Mouse (Mus musculus) limb, embryonic 12.5 days (tissue): ENCODE data around the gene Gm12695. TPM values are rescaled to one million over a fixed set of nuclear protein-coding genes. Genes with fewer than 3 reads are reported as not detected.

Experiments
- ATAC-seq: fragments of 200-750 bp; cut with Nextera tagmentation; 2 replicates; pipeline ENCODE4 v1.8.0; 2017; ENCODE audit warnings: low read depth, moderate TSS enrichment; ENCODE audit not compliant: insufficient number of reproducible peaks, insufficient read depth, low FRiP score, low TSS enrichment
- H3K27ac ChIP-seq: fragments of 300-500 bp; sonication (generic); 2 replicates; pipeline ENCODE4 v1.5.1; 2016; ENCODE audit warnings: mild to moderate bottlenecking, moderate library complexity
- H3K27me3 ChIP-seq: fragments of 300-500 bp; sonication (generic); 2 replicates; pipeline ENCODE4 v1.6.1; 2016; ENCODE audit warnings: mild to moderate bottlenecking, moderate library complexity
- H3K36me3 ChIP-seq: fragments of 300-500 bp; sonication (generic); 2 replicates; pipeline ENCODE4 v1.6.1; 2016; ENCODE audit warnings: mild to moderate bottlenecking, moderate library complexity
- H3K4me1 ChIP-seq: fragments of 300-500 bp; sonication (generic); replicated peaks from 2 replicates; pipeline ENCODE4 v1.6.1; 2016
- H3K4me2 ChIP-seq: fragments of 300-500 bp; sonication (generic); 2 replicates; pipeline ENCODE4 v1.6.1; 2016; ENCODE audit warnings: mild to moderate bottlenecking, moderate library complexity
- H3K4me3 ChIP-seq: fragments of 300-500 bp; sonication (generic); replicated peaks from 2 replicates; pipeline ENCODE4 v1.5.1; 2016; ENCODE audit warnings: mild to moderate bottlenecking
- H3K9ac ChIP-seq: fragments of 300-500 bp; sonication (generic); replicated peaks from 2 replicates; pipeline ENCODE4 v1.6.1; 2016; ENCODE audit warnings: mild to moderate bottlenecking, moderate library complexity
- H3K9me3 ChIP-seq: fragments of 300-500 bp; sonication (generic); 2 replicates; pipeline ENCODE4 v1.6.1; 2016; ENCODE audit warnings: mild to moderate bottlenecking, moderate library complexity
- WGBS: fragments of 180-500 bp; shearing (Covaris S2); methylation state at CpG from one replicate; pipeline ENCODE4 v1.1.7; 2016; 5-methylcytosine and 5-hydroxymethylcytosine counted together
- polyA plus RNA-seq: library from polyadenylated mRNA; unstranded; fragments of >200 nt; fragmentation: Nextera tagmentation; extraction: Ambion mirVana; gene quantifications from 2 replicates; pipeline ENCODE4 v1.2.1, GENCODE M21; 2016

Gene Gm12695
- polyA plus RNA-seq, 1 experiment from 2014 or later = not detected

DNA sequence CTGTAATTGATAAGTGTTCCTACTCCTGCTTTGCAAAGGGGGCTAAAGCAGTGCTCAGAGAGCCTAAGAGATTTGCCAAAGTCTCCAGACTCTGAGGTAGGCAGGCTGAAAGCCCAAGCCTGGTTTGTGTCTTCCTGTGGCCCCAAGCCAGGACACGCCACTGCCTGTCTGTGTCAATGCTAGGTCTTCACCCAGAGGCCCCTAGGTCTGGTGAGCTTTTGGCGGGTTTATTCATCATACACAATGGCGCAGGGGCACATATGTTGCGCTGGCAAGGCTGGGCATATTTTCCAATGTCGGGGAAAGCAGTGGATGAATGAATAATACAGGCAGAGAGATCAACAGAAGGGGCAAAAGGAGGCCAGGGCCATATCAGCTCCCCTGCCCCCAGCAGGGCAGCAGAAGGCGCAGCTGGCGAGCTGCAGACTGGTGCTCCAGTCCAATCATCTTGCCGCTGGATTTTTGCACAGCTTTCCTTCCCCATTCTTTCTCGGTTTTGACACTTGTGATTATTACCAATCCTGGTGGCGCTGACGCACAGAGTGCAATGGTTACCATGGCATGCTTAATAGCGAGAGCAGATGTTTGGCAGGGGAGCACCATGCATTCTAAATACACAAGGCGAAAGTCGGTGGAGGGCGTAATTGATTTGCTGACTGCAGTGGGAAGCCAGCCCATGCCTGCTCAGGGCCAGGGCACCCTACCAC lies 87.3 kb downstream of the Gm12695 start:
- no peaks in the 10 kb centered on the region for H3K36me3 ChIP-seq
- no peak overlapping the region for H3K4me2 ChIP-seq
- WGBS = 77% methylated on average over 15 of the region's 15 CpGs
- no peaks in the 10 kb centered on the region for H3K27me3 ChIP-seq
- H3K4me1 ChIP-seq = peaks cover 9% of the 10 kb centered on the region; the same call in 1 of the 2 replicates
- ATAC-seq = no peak
- H3K4me3 ChIP-seq = no peak overlapping the region
- H3K9ac ChIP-seq = no peak overlapping the region
- no peak overlapping the region for H3K27ac ChIP-seq
- no peaks in the 10 kb centered on the region for H3K9me3 ChIP-seq

DNA sequence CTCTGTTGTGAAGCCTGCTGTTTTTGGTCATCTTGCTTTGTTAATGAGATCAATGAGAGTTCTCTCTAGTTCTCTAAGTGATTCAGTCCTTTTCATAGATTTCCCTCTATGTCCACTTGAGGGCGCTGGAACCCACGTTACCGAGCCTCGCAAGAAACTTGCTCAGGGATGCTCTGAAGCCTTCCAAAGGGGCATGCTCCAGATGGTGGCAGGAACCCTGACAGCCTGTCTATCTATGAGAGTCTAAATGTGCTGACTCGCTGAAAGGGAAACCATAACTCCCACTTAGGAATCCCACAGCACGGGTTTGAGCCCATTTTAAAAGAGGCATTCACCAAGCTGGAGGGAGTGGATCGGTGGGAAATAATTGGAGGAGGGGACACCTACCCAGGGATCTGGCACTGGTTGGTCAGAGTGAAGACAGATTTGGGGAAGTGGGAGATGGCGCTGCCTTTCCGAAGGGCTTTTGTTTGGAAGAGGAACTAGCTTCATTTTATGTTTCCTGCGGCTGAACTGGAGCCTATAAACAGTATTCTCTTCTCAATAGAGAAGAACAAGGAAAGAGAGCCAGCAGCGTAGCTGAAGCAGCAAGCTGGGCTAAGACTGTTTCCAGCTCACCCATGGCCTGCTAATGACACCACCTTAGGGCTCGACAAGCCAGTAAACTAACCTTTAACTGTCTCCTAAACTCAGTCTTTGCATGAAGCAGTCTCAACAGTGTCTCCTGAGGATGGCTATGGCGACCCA lies 88.2 kb downstream of the Gm12695 start:
- peaks cover 9% of the 10 kb centered on the region; the same call in 1 of the 2 replicates for H3K4me1 ChIP-seq
- no peak overlapping the region for H3K9ac ChIP-seq
- ATAC-seq = peak; percentile 61; the same call in 1 of the 2 replicates
- no peaks in the 10 kb centered on the region for H3K36me3 ChIP-seq
- no peak overlapping the region for H3K27ac ChIP-seq
- no peak overlapping the region for H3K4me3 ChIP-seq
- no peaks in the 10 kb centered on the region for H3K27me3 ChIP-seq
- H3K9me3 ChIP-seq = no peaks in the 10 kb centered on the region
- WGBS = 32% methylated on average over 13 of the region's 13 CpGs
- H3K4me2 ChIP-seq = peak overlapping the region; percentile 30; the same call in 1 of the 2 replicates

DNA sequence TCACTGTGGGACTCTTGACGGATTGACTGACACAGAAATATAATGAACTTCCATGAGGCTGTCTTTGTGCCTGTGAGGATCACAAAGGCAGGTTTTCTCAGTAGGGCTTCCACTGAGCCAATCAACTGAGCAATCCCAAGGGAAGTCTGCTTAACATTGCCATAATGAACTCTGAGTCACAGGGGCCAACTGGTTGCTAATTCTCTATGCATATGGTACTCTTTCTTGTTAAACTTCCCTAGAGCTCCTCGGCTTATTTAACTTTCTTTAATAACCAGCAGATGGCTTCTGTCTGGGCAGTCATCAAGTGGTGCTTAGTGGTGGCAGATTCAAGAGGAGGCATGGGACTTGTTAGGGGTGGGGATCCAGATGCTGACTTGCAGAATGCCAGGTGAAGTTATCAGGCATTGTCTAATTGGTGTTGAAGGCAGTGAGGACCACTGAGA lies 97.6 kb downstream of the Gm12695 start:
- Histone ChIP-seq H3K4me3 (no peak overlapping the region), H3K9me3 (no peaks in the 10 kb centered on the region), H3K4me1 (no peaks in the 10 kb centered on the region), H3K9ac (no peak overlapping the region), H3K27ac (no peak overlapping the region), H3K27me3 (no peaks in the 10 kb centered on the region), H3K4me2 (no peak overlapping the region), H3K36me3 (no peaks in the 10 kb centered on the region)
- no peak for ATAC-seq
- WGBS = 38% methylated on average over 2 of the region's 2 CpGs

DNA sequence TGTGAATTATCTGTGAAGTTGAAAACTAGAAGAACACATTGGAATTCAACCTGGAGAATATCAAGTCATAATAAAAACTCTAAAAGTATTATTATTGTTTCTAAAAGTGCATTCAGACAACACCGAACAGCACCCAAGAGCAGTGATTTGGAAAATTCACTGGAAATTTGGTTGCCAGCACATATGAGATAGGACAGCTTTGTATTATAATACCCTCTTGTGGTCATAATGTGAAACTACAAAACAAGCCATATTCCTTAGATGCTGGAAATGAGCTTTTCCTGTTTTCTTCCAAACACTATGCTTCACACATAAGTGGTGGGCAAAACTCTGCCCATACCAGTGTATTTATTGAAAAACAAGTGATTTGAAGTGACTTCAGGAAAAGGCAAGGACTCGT lies 101.5 kb downstream of the Gm12695 start:
- 48% methylated on average over 2 of the region's 2 CpGs for WGBS
- H3K4me1 ChIP-seq = no peaks in the 10 kb centered on the region
- ATAC-seq = no peak

DNA sequence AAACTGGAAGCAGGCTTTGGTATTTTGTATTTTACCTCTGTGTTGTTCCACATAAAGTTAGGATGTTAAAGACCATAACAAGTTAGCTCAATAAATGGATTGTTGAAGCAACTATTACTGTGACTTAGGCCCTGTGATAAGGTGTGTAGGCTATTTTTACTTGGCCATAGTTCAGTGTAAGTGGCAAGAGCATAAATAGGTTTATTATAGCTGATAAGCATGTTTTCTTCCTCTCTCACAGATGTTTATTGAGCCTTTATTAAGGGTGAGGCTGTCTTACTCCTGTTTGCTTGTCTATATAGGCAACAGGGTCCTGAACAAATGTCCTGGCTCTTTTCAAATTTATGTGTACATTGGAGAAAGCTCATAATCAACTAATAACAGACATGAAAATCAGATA lies 104.0 kb downstream of the Gm12695 start:
- no peaks in the 10 kb centered on the region for H3K4me1 ChIP-seq
- H3K9ac ChIP-seq = no peak overlapping the region
- no peak for ATAC-seq
- no peak overlapping the region for H3K4me3 ChIP-seq
- no peaks in the 10 kb centered on the region for H3K36me3 ChIP-seq
- no peaks in the 10 kb centered on the region for H3K9me3 ChIP-seq
- H3K27me3 ChIP-seq = no peaks in the 10 kb centered on the region
- H3K27ac ChIP-seq = no peak overlapping the region
- H3K4me2 ChIP-seq = no peak overlapping the region

More for the DNA sequence above, 101.5 kb downstream of the Gm12695 start:
- Histone ChIP-seq H3K4me2 (no peak overlapping the region), H3K27ac (no peak overlapping the region), H3K9ac (no peak overlapping the region), H3K27me3 (no peaks in the 10 kb centered on the region), H3K9me3 (no peaks in the 10 kb centered on the region), H3K4me3 (no peak overlapping the region), H3K36me3 (no peaks in the 10 kb centered on the region)

DNA sequence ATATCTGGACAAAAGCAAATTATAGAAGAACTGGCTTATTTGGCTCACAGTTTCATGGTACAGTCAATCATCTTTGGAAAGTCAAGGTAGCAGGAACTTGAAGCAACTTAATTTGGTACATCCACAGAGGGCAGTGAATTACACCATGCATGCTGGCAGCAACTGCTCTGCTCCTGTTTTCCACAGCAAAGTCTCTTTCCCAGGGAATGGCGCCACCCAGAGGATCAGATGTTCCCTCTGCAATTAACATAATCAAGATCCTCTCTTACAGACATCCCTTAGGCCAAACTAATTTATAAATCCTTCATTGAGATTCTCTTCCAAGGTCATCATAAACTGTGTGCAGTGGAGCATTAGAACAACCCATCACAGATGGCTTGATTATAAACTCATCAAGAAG lies 104.8 kb downstream of the Gm12695 start:
- Histone ChIP-seq H3K27me3 (no peaks in the 10 kb centered on the region), H3K4me2 (no peak overlapping the region), H3K36me3 (no peaks in the 10 kb centered on the region), H3K27ac (no peak overlapping the region), H3K9ac (no peak overlapping the region), H3K4me3 (no peak overlapping the region), H3K9me3 (no peaks in the 10 kb centered on the region), H3K4me1 (no peaks in the 10 kb centered on the region)
- ATAC-seq = no peak
- 15% methylated on average over 1 of the region's 1 CpGs for WGBS

Other genes starting within 250 kb of the Gm12695 start
- 7.3 and 7.6 TPM in 2 replicates for gene Cyp2j6, start 231.5 kb downstream of the Gm12695 start, polyA plus RNA-seq
- 1.1 TPM in 2 replicates for gene Cyp2j9, start 193.6 kb downstream of the Gm12695 start, polyA plus RNA-seq
- gene Cyp2j5, start 121.0 kb downstream of the Gm12695 start, polyA plus RNA-seq = not detected in 2 replicates